Mouse (Mus musculus): ENCODE data around the gene Acsl1.

Gene Acsl1

GRCm38 (mm10) chr8:46469071-46469769 is 1.6 kb upstream of the Acsl1 start:
- no peak for TF ChIP-seq GATA4 (IDR thresholded peaks at IDR 0.05; ENCODE audit: insufficient replicate concordance, low read length)

DNA sequence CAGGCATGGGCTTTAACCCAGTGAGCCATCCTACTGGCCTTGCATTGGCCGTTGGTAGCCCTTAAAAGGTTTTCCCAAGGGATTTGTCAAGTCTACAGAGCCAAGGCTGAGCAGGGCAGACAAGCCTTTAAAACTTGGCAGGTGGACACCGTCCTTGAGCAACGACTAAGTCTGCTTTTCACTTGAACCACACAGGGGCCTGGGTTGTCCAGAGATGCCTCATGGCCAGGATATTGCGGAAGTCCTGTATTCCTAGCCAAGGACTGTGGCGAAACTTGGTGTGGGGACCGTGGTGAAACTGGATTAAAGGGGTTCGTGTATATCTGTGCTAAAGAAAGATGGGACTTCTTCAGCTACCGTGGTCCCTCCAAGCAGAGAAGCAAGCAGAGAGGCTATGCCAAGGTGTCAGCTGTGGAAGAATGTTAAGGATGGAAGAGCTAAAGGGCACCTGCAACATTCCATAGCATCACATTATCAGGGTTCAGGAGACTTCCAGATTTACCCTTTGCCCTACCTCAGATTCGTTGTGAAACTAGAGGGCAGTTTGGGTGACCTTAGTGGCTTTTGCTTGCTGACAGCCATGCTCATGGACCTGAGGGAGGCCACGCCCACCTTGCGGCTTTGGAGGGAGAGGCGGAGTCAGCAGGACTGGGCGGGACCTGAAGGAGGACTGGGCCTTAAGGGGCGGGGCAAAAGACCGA is 596 bp upstream of the Acsl1 start:
- no peak for TF ChIP-seq GATA4 (IDR thresholded peaks at IDR 0.05; ENCODE audit: insufficient replicate concordance, low read length)

- TF ChIP-seq GATA4 (IDR thresholded peaks at IDR 0.05; ENCODE audit: insufficient replicate concordance, low read length) = no peak
Observed at GRCm38 (mm10) chr8:46471926-46472485, 1.2 kb downstream of the Acsl1 start.

DNA sequence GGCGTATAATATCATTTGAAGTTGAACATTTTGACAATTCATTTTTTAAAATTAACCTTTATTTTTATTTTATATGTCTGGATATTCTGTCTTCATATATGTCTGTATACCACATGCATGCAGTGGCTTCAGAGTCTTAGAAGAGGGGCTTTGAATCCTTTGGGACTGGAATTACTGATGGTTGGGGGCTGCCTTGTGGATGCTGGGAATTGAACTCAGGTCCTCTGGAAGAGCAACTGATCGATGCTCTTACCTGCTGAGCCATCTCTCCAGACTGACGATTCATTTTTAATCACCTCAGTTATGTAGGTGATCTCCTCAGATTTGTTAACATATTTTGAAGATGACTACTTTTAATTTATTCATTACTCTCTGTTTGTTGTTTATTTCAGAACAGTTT is 3.3 kb downstream of the Acsl1 start:
- no peak for TF ChIP-seq GATA4 (IDR thresholded peaks at IDR 0.05; ENCODE audit: insufficient replicate concordance, low read length)

- no peak for TF ChIP-seq GATA4 (IDR thresholded peaks at IDR 0.05; ENCODE audit: insufficient replicate concordance, low read length)
Observed at GRCm38 (mm10) chr8:46474634-46475033, 3.8 kb downstream of the Acsl1 start.

GRCm38 (mm10) chr8:46475404-46475803 is 4.6 kb downstream of the Acsl1 start:
- TF ChIP-seq GATA4 (IDR thresholded peaks at IDR 0.05; ENCODE audit: insufficient replicate concordance, low read length) = no peak

DNA sequence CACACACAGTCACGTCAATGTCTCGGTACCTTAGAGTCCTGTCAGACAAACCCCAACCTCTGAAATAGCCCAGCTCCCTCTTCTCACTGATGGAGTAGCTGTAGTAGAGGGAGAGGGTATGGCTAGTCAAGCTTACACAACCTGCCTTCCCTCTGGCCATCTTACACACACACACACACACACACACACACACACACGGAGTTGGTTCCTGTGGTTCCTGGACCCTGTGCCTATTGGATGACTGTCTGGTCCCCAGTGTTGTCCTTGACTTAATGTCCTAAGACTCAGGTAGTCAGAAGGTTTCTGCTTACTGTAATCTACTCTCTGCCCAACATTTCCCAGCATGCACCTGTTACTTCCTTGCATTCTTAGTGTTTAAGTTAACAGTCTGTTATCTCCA is 5.1 kb downstream of the Acsl1 start:
- TF ChIP-seq GATA4 (IDR thresholded peaks at IDR 0.05; ENCODE audit: insufficient replicate concordance, low read length) = no peak

DNA sequence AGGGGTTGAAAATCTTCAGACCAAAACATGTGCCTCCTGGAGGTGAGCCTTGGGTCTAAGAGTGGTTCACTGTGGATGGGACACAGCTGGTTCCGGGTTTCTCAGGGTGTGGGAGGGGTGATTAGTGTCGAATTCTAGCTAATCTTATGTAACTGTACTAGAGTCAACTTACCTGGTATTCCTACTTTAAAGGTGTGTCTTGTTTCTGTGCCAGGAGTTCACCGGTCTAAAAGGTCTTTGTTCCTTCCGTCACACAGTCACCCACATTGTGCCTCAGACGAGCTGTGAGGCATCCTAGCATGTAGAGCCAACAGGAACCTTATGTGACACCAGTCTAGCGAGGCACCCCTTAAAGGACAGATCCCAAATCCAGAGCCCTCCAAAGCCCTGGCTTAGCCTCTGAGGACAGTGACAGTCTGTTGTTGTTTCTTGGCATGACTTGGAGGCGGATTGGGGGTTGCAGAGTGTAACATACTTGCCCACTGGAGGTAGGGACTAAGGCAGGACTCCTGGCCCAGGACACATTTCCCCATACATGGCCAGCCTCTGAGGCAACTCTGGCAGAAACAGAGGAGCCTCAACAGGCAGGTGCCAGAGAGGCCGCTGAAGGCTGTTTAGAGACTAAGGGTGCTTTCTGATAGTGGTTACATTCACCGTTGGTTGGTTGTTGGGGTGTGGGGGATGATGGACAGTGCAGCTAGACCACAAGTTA is 7.1 kb downstream of the Acsl1 start:
- TF ChIP-seq GATA4 (IDR thresholded peaks at IDR 0.05; ENCODE audit: insufficient replicate concordance, low read length) = no peak

DNA sequence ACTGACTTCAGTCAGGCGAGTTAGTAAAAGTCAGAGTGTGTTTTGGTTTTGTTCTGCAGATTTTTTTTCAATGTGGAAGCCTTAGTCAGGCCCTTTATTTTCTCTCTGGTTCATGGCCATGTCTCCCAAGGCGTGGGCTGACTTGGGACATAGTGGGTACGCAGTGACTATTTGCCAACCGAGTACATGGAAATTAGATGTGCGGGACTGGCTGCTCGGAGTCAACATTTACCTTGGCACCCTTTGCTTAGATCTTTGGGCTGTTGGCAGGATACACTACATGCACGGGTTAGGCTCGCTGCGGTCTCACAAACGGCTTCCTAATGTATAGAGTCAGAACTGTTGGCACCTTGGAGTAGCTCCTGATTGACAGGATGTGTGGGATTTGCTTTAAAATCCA is 7.9 kb downstream of the Acsl1 start:
- TF ChIP-seq GATA4 (IDR thresholded peaks at IDR 0.05; ENCODE audit: insufficient replicate concordance, low read length) = no peak

GRCm38 (mm10) chr8:46479794-46480532 is 9.1 kb downstream of the Acsl1 start:
- TF ChIP-seq GATA4 (IDR thresholded peaks at IDR 0.05; ENCODE audit: insufficient replicate concordance, low read length) = no peak

DNA sequence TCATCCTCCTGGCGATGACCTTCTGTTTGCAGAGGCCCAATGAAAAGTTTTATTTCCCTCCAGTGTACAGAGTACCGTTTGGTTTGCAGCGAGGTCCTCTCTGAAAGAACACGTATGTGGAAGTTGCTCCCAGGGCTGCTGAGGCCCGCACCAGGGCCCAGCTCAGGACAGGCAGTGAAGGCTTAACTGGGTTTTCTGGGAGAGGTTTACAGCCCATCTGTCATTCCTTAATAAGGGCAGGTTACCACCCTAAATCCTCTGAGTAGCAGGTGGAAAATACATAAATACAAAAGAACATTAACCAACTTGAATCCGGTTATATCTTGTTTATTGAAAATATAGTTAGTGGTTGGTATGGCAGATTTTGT is 9.7 kb downstream of the Acsl1 start:
- TF ChIP-seq GATA4 (IDR thresholded peaks at IDR 0.05; ENCODE audit: insufficient replicate concordance, low read length) = no peak

GRCm38 (mm10) chr8:46482771-46483170 is 11.9 kb downstream of the Acsl1 start:
- no peak for TF ChIP-seq GATA4 (IDR thresholded peaks at IDR 0.05; ENCODE audit: insufficient replicate concordance, low read length)

DNA sequence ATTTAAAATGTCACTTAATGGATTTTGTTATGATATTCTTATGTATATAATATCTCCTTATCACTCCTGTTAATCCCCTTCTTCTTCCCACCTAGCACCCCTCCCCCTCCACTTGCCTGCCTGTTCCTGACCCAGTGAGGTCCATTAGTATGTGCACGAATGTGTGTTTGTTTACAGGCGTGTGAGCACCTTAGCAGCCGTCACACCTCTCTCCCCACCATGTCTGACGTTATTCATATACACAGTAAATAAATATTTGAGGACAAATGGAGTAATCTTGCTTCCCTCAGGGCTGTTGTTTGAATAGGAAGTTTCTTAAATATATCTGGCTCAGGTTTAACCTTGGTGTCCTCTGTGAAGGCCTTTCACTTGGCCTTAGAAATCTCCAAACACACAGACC is 12.4 kb downstream of the Acsl1 start:
- no peak for TF ChIP-seq GATA4 (IDR thresholded peaks at IDR 0.05; ENCODE audit: insufficient replicate concordance, low read length)

DNA sequence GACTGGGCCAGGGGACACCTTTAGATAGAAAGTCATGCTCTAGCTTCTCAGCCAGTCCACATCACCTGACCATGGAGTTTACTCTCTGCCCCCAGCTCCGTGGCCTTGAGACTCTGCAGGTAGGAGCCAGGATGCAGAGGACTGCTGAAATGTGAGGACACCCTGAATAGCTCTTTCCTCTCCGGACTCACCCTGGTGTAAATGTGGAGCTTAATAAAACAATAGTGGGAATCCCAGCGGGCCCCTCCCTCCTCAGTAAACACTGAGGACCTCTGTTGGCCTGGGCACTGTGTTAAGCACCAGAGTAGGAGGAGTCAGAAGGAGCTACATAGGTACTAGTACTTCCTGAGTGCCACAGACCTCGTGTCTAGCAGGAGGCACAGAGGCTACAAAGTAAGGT is 13.2 kb downstream of the Acsl1 start:
- TF ChIP-seq GATA4 (IDR thresholded peaks at IDR 0.05; ENCODE audit: insufficient replicate concordance, low read length) = no peak

- peak; percentile 80 for TF ChIP-seq GATA4 (IDR thresholded peaks at IDR 0.05; ENCODE audit: insufficient replicate concordance, low read length)
Observed at GRCm38 (mm10) chr8:46484931-46485463, 14.2 kb downstream of the Acsl1 start.

Data from liver, adult (tissue).